Mouse (Mus musculus): ENCODE measurements at regions not wholly inside any gene's neighbourhood (a gene's known extent, or its start where the extent isn't known, plus 50 kb on each side); places are given as distances from the start of the nearest gene placed in this dataset.

- TF ChIP-seq CTCF (IDR thresholded peaks at IDR 0.05; ENCODE audit: low read depth) (no peak), EP300 (IDR thresholded peaks at IDR 0.05; ENCODE audit: low read depth) (no peak)
Measured at GRCm38 (mm10) chr14:16185246-16185645, 63.8 kb upstream of the Ngly1 start.
